Mouse (Mus musculus) T-cell, adult 2 months (primary cell): ENCODE results near the gene Cul7.

Experiments
- DNase-seq: peaks from one replicate; pipeline ENCODE4 v3.0.0; 2022; ENCODE audit warnings: low spot score

Gene Cul7

DNA sequence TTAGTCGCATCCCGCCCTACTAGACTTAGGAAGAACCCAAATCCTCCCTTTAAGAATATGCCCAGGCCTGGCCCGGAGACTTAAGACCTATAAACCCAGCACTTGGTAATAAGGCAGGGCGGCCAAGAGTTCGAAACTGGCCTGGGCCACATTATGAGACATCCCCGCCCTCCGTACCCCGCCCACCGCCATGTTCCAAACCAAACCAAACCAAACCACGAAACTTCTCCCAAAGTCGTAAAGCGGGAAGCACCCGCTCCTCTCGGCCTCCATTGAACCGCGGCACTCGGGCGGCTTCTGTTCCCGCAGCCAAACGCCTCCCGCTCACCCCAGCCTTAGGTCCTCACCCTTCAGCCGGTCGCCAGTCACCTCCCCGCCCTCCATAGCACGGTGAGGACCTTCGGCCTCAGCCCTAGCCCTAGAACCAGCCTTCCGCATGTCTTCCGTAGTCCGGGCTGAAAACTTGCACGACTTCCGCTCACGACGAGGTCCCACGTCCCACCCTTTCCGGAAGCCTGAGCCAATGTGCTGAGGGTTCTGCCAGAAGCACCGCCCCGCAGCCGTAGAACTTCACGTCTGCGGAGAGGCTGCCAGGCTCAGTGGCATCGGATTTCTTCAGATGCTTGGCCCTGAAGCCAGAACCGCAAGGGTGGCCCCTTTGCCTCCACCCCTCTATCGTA lies 23.9 kb downstream of the Cul7 start, which contains the start of gene Rrp36:
Gene Rrp36, minus strand, starts transcription at position 503 of the 680 bp plus-strand sequence.
- DNase-seq: peak; percentile 89

DNA sequence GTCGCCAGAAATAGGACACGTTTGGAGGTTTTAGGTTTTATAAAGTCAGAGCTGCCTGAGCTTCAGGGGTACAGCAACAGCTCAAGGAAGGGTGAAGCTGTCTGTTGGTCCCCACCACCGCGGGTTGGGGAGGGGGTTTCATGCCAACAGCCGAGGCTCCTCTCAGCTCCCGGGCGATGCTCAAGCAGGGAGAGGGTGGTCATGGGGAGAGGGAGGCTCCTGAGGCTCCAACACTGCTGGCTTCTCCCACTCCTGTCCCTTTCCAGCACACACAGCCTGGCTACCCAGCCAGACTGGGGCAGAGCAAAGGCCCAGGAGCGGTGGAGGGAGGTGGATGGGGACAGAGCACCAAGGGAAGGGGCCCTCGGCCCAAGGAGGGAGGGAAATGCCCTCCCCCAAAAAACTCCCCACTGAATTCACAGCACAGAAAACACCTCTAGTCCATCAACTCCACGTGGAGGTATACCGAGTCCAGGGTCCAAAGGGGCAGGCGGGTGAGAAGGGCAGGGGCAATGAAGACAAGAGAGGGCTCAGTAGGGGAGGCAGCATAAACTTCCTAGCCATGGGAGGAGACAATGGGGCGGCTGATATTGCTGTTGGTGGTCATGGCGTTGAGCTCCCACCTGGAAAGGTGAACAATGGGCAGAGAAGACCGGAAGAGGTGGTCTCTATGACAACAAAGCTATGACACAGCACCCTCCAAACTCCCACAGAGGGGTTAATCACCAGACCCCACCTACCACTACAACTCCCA lies 24.6 kb downstream of the Cul7 start:
- no peak for DNase-seq

DNA sequence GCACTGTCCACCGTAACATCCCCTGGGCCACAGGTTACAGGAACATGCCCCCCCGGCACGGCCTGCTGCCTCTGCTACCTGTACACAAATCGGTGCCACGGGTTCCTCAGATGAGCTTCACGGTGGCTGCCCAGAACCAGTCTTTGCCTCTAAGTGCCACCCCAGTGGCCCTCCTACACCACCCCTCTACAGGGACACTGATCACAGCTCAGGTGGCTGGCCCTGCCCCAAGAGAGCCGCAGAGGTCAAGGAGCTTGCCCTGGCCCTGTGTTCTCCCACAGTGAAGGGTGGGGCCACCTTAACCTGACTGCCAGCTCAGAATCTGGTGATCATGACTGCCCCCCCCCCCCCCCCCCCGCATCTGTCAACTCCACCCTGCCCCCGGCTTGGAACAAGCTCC lies 28.3 kb downstream of the Cul7 start, which contains the start of gene Mea1:
Gene Mea1, plus strand, starts transcription at position 378 of the 400 bp plus-strand sequence.
- no peak for DNase-seq

DNA sequence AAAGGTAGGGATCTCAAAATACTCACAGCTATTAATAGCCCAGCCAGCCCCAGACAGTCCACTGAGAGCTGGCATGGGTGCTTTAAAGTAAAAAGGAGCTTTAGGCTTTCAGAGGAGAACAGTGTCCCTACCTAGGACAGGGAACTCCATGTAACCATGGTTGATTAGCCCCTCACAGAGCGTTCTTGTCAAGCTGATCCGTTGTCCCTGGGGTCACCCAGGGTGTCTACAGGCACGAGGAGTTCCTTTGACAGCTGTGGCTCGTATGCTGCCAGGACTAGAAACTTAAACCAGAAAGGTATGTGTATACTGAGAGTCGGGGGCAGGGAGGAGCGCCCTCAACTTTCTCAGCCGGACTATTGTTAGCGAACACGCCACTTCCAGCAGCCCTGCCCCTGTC lies 28.8 kb downstream of the Cul7 start:
- no peak for DNase-seq

DNA sequence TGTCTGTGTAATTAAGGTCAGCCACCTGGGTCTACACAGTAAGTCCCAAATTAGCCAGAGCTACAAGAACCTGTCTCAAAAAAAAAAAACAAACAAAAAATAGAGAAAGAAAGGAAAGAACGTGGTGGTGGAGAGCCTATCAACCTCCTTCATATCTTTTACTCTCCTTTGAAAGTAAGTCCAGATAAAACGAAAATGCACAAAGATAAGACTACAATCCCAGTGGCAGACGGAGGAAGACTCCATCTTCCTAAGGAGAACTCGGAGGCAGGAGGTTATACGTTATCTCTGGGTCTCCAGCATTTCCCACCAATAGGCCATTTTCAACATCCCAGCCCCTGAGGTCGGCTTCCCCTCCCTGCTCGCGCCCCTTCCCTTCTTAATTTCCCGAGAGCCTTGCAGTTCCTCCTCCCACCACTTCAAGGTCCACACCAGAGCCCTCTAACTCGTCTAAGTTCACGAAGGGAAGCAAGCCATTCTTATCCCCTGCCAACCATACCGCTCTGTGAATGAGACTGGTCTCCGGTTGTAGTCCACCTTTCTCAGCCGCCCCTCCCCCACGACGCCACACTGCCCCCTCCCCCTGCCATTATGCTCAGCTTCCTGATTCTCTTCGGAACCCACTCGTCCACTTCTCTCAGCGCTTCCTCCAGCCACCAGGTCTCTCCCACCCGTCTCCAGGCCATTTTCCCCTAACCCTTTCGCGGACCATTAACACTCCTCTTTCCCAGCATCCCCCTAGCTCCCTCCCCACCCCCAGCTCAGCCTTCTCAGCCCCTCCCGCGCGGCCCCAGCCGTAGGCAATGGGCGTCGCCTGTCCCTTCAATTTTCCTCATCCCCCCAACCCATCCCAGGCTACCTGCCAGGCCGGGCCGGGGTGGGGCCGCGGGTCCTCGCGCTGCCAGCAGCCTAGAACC lies 30.0 kb downstream of the Cul7 start:
- DNase-seq: peak; percentile 37

DNA sequence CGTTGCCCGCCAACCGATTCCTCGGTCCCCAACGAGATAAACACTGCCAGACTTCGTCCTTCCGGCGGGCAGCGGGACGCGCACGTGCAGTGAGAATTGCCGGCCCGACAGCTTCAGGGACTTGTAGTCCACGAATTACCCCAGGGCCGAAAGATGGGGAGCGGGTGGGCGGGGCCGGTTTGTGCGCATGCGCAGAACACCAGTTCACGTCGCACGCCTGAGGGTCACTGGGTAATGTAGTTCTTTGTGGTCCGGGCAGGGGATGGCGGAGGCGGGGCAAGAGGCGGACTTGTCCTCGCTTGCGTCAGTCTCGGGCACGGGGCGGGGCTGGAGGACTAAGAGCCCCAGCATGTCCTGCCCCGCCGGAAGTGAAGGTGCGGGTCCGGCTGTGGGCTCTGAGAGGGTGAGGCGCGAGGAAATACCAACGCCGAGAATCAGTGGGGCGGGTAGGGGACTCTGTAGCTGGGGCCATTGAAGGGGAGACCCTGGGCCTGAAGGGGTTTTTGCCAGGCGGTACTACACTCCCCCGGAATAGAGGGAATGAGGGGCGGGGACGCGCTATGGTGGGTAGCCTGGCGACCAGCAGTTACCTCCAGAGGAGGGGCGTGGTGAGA lies 30.7 kb downstream of the Cul7 start, which contains the start of gene Klhdc3:
Gene Klhdc3, minus strand, starts transcription at position 155 of the 614 bp plus-strand sequence.
- peak; percentile 97 for DNase-seq

DNA sequence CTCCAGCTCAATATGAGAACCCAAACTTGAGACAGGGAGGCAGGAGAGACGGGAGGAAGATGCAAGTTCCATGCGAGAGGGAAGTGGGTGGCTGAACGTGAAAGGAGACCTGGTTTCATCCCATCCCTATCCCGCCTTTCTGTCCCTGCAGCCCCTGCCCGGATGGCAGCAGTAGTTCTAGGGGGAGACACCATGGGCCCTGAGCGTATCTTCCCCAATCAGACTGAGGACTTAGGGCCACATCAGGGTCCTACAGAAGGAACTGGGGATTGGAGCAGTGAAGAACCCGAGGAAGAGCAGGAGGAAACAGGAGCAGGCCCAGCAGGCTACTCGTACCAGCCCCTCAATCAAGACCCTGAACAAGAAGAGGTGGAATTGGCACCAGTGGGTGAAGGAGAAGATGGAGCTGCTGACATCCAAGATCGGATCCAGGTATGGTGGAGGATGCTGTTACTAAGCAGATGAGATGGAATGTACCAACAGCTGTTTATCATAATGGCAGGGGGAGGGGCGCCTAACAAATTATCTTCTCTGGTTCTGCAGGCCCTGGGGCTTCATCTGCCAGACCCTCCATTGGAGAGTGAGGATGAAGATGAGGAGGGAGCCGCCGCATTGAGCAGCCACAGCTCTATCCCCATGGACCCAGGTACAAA lies 31.5 kb downstream of the Cul7 start:
- no peak for DNase-seq

DNA sequence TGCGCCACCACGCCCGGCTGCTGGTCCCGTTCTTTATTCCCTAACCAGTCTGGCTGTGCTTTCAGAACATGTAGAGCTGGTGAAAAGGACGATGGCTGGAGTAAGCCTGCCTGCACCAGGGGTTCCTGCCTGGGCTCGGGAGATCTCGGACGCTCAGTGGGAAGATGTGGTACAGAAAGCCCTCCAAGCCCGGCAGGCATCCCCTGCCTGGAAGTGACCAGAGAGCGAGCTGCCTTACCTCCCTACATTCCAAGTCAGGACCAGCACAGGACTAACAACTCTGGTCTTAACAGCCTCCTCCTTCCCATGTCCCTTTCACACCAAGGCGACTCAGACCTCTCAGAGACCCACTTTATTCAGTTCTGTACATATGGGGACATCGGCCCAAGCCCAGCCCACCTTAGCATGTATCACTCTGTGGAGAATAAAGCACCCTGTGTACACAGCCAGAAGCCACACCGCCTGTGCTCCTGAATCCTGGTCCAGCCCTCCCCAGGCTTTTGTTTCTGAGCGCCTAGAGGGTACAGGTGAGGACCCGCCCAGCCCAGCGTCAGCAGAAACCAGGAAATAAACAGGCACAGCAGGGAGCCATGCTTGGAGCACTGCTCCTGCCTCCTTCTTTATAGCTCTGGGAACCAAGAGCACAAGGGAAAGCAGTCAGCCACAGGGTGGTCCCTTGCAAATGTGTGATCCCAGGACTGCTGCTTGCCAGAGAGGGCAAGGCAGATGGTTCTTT lies 32.7 kb downstream of the Cul7 start:
- DNase-seq: no peak

DNA sequence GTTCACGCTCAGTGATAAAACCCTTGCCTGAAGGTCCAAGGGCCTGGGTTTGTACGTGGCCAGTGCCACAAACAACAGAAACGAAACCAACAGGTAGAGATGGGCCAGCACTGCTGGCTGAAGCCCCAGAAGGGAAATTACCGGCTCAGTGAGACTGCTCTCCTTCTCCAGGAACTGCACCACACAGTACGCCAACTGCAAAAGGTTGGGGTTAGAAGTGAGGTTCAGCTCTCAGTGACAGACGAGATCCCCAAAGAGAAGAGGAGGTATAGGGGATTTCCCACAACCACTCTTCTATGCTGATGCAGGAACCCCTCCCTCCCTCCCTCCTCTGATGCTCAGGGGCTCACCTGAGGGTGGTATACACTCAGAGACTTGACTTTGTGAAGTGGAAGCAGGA lies 35.8 kb downstream of the Cul7 start:
- no peak for DNase-seq

DNA sequence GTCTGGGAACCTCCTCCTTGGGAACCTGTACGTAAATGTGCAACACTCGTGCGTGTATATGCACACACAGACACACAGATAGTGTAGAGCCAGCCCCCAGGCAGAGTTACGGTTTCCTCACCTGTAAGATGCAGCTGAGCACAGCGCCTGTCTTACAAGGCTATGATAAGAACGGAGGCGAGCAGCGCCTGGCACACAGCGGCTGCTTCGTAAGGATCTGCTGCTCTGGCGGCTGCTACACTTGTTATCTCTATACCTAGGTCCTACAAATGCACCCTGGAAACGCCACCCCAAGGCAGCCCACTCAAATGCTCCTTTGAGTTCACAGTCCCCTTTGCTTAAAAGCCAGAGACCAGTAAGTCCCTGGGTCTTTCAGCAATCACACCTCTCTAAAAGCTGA lies 40.5 kb downstream of the Cul7 start:
- no peak for DNase-seq

DNA sequence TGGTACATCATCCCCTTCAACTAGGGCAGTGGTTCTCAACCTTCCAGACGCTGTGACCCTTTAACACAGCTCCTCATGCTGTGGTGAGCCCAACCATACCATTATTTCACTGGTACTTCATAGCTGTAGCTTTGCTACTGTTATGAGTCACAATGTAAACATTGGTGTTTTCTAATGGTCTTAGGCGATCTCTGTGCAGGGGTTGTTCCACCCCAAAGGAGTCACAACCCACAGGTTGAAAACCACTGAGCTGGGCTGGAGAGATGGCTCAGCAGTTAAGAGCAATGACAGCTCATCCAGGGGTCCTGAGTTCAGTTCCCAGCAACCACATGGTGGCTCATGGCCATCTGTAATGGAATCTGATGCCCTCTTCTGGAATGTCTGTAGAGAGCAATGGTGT lies 41.3 kb downstream of the Cul7 start:
- DNase-seq: no peak

DNA sequence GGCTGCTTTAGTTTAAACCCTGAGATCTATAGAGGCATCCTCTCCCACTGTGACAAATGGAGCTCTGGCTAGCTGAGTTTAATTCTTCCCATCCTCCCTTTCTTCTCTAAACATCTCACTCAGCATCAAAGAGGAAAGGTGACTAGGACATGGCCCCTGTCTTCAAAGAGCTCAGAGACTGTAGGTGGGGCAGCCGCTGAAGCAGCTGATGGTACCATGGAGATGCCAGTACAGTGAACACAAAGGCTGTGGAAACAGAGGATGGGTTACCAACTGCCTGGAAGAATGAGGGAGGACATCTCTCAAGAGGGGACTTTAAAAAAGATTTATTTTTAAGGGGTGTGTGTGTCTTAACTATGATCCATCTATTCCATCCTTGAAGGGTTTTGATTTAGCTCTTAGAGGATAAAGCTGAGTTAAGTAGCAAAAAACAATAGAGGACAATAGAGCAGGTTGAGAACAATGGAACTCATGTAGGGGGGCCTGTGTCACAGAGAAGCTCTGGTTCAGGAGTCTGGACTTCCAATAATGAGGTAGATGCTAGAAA lies 44.5 kb downstream of the Cul7 start:
- DNase-seq: no peak

DNA sequence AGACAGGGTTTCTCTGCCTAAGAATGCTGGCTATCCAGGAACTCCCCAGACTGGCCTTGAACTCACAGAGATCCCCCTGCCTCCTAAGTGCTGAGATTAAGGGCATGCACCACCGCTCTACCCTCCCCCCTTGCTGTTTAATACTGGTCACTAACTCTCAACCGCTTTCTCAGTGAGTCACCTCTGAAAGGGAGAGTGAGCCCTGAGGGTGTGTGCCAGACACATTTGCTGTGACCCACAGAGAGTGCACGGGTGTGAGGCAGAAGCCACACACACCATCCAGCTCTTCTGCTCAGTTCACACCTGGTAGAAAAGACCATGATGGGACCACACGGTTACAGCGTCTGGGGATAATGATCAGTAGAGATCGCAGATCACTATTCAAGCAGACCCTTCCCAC lies 48.4 kb downstream of the Cul7 start:
- no peak for DNase-seq

DNA sequence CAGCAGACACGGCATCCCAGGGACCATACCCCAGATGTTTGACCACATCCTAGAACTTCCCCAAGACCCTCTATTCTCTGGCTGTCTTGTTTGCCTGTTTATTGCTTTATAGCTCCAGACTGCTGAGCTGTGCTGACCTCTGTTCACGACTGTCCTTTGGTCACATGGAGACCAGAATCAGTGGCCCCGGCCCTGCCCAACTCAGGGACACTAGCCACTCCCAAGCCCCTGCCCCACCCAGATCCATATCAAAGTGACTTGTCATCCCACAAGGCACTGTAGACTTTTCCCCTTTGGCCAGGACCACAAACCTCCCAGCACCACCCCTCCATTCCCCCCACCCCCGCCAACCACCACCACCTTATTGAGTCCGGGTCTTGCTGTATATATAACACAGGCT lies 49.1 kb downstream of the Cul7 start:
- no peak for DNase-seq

DNA sequence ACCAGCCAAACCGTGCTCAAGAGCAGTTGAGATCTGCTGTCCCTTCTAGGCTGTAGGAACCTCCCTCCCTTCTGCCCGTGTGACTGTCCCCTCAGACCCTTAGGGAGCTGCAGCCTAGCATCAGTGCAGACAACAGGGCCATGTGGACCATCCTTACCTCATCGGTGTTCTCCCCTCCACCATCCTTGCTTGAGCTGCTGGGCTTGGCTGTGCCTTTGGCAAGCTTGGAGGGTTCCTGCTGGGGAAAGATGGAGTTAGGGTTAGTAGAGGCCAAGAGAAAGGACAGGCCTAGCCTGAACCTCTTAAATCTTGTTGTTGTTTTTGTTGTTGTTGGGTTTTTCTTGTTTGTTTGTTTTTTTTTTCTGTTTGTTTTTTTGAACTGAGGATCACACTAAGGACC lies 49.8 kb downstream of the Cul7 start:
- no peak for DNase-seq

DNA sequence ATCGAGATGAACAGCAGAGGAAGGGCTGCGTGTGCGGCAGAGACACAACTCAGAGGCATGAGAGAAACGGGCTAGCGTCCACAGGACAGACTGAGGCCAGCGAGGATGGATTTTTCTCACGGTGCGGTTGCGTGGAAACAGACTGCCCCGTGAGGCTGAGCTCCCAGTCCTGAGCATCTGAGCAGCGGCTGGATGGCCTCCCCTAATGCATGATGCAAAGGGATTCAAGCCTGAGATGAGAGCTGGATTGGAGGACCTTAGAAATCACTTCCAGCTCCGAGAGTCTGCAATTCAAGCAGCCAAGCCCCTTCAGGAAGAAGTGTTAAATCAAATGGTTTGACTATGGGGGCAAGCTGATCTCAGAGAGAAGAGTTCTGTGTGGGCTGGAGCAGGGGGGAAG lies 51.4 kb downstream of the Cul7 start:
- DNase-seq: no peak

DNA sequence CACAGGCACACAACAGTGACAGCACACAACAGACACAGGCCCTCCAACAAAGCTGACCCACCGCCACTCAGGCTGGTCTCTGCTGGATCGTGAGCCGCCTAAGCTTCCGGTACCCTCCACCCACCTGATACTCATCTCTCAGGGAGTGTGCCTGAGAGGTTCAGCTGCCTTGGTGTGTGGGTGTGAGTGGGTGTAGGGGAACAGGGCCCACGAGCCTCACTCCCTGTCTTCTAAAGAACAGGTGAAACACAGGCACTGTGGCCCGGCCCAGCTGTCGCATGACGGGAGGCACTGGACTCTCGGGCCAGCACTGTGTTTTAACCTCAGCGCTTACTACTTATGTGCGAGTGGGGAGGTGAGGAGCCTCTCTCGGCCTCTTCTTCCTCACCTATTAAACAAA lies 52.0 kb downstream of the Cul7 start:
- DNase-seq: no peak

DNA sequence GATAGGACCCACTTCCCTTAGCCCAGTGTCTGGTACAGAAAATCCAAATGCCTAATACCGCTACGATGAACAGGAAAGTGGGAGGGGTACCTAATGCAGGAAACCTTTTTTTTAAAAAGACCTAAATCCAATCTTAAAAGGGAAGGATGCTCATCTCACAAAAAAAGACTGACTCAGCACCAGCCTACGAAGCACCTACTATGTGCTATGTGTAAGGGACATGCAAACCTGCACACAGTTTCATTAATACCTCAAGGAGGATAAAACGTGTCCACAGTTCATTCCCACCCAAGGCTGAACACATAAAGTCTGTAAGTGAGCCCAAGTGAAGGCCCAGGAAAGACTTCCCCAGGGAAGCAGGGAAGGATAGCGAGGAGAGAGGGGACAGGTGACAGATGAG lies 52.4 kb downstream of the Cul7 start:
- no peak for DNase-seq

DNA sequence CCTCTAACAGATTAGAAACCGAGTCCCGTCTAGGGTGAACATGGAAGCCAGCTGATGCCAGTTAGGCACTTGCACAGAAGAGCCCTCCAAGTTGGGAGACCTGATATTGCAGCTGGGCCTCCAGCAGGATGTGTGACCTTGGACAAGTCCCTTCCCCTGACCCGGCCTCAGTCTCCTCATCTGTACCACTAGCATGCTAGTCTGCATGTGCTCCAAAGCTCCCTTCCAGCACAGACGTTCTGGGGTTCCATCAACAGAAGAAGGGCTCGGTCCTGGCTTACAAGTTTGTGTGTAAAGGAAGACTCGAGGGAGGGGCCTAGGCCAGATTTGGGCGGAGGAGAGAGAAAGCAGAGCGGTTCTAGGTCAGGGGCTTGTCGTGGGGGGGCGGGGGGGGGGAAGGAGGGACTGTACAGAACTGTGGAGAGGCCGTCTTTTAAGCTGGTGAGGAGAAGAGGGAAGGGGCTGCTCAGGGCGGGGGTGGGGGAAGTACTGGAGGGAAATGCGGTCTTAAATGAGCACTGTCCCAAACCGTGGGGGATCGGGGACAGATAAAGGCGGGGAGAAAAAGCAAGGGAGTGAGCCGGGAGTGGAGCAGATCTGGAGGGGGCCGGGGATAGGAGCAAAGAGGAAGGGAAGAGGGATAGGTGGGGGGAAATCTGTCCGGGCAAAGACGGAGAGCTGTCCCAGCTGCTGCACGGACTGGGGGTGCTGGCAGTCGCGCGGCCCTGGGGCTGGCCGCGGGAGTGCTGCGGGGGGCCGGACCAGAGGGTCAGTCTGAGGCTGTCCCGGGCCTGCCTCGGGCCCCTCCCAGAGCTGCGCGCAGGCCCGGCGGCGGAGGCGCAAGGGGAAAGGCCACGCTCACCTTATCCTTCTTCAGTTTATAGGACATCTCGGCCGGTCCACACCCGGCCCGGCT lies 54.1 kb downstream of the Cul7 start:
- no peak for DNase-seq
